Mouse (Mus musculus) olfactory bulb, adult 2 months (tissue): Measurements from ENCODE around the gene Immp2l. TPM values are rescaled to one million over a fixed set of nuclear protein-coding genes. Genes with fewer than 3 reads are reported as not detected.

ENCODE experiments used
- H3K27ac ChIP-seq: fragments of 200-500 bp; 2 replicates; pipeline ENCODE4 v1.5.1; 2012; ENCODE audit warnings: low read depth, low read length; ENCODE audit not compliant: insufficient read depth
- H3K4me1 ChIP-seq: fragments of 200-500 bp; 2 replicates; pipeline ENCODE4 v1.6.1; 2012; ENCODE audit warnings: low read length; ENCODE audit not compliant: control insufficient read depth, insufficient read depth
- H3K4me3 ChIP-seq: fragments of 200-500 bp; 2 replicates; pipeline ENCODE4 v1.5.1; 2012; ENCODE audit warnings: mild to moderate bottlenecking, low read depth, low read length, moderate library complexity; ENCODE audit not compliant: insufficient read depth
- CTCF ChIP-seq: fragments of 200-500 bp; IDR thresholded peaks from 2 replicates; pipeline ENCODE4 v1.5.1; 2012; ENCODE audit warnings: low read depth, mild to moderate bottlenecking, low read length, moderate library complexity; ENCODE audit not compliant: insufficient read depth
- POLR2A ChIP-seq: fragments of 200-500 bp; IDR thresholded peaks from 2 replicates; pipeline ENCODE4 v1.6.1; 2012; ENCODE audit warnings: mild to moderate bottlenecking, low read depth, low read length, moderate library complexity; ENCODE audit not compliant: insufficient read depth
- WGBS: fragments of 180-500 bp; shearing (Covaris S2); methylation state at CpG from one replicate; pipeline ENCODE4 v1.1.7; 2018; 5-methylcytosine and 5-hydroxymethylcytosine counted together
- polyA plus RNA-seq: library from polyadenylated mRNA; stranded (reverse); fragments of >200 nt; gene quantifications from 2 replicates; pipeline ENCODE4 v1.2.4, GENCODE M21; 2012; ENCODE audit warnings: low replicate concordance; ENCODE audit not compliant: missing spikeins, insufficient read depth, insufficient read length

The Immp2l gene
- polyA plus RNA-seq, 1 experiment: not detected

DNA sequence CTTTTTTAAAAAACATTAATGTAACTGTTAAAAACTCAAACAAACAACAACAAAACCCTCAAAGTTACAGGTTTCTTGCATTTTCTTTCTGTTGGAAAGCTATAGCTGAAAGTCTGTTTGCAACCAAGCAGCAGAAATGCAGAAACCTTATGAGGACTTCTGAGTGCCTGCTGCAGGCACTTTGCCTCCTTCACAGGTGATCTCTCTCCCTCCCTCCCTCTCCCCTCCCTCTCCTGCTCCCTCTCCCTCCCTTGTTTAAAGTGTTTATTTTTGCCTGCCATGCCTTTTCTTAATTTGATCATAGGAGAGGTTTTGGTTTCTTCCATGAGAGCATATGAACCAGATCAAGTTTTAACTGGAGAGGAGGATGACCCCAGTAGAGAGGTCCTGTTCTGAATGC lies 392.7 kb downstream of the Immp2l start:
- H3K4me1 ChIP-seq: no peaks in the 10 kb centered on the region

GRCm38 (mm10) chr12:41417099-41417498 lies 393.2 kb downstream of the Immp2l start:
- no peak for TF ChIP-seq POLR2A
- TF ChIP-seq CTCF: no peak
- 76% methylated on average over 3 of the region's 3 CpGs for WGBS
- Histone ChIP-seq H3K4me1 (no peaks in the 10 kb centered on the region), H3K27ac (no peak overlapping the region), H3K4me3 (no peak overlapping the region)

More for the DNA sequence above, 392.7 kb downstream of the Immp2l start:
- Histone ChIP-seq H3K27ac (no peak overlapping the region), H3K4me3 (no peak overlapping the region)
- TF ChIP-seq POLR2A (no peak), CTCF (no peak)

DNA sequence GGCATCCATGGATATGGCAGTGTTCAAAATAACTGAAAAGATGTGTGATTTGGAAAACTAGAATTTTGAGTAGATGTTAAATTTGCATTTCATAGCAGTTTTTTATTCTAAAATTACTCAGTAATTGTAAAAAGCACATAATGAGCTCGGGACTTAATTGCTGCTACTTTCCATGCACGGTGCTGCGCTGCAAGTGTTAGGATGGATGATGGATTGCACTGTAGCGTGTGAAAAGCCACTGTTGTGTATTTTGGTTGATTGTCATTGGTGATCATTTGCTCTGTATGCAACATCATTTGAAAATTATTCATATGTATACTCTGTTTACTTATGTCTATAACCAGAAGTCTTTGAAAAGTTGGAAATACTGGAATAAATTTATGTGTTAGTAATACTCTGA lies 394.1 kb downstream of the Immp2l start:
- WGBS: 67% methylated on average over 4 of the region's 4 CpGs
- Histone ChIP-seq H3K27ac (no peak overlapping the region), H3K4me3 (no peak overlapping the region), H3K4me1 (no peaks in the 10 kb centered on the region)
- TF ChIP-seq POLR2A (no peak), CTCF (no peak)

DNA sequence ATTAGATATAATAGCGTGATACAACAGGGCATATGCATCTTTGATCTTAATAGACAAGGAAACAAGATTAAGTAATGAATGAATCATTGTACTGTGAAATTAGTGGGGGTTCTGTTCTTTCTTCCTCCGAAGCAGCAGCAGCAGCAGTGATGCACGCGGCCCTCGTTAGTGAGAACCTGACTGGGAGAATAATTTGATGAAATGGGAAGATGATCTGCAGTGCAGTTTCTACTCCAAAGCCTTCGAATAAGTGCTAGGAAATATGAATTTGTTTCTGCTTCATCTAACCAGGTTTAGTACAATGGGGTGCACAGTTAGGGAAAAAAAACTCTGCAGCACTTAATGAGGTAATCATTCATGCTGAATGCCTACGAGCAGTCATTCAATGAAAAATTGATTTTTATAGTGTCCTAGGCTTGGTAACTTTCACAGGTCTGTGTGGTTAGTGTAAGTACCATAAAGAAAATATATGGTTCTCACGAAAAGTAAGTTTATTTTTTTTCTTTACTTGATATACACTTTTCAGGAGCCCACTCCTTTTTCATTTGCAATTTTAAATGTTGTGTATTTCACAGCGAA lies 401.3 kb downstream of the Immp2l start:
- TF ChIP-seq POLR2A: no peak
- TF ChIP-seq CTCF: no peak
- Histone ChIP-seq H3K4me1 (no peaks in the 10 kb centered on the region), H3K4me3 (no peak overlapping the region), H3K27ac (no peak overlapping the region)
- WGBS: 66% methylated on average over 9 of the region's 9 CpGs

DNA sequence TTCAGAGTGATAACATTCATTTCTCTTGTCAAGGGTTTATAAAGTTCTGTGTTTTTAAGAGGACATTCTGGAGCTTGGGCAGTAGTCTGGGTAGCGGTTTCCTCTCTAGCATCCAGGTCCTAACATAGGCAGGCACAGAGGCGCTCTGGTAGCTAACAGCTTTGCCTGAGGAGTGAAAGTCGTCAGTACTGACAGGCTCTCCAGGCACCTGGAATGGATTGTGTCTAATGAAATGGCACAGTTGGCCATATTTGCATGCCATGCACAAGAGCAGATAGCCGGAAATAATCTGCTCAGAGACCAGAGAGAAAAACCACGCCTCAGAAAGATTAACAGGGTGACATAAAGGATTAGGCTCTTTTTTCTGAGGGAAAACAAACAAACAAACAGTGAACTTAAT lies 403.6 kb downstream of the Immp2l start:
- Histone ChIP-seq H3K4me1 (no peaks in the 10 kb centered on the region), H3K4me3 (no peak overlapping the region), H3K27ac (no peak overlapping the region)
- 84% methylated on average over 5 of the region's 5 CpGs for WGBS
- no peak for TF ChIP-seq POLR2A

DNA sequence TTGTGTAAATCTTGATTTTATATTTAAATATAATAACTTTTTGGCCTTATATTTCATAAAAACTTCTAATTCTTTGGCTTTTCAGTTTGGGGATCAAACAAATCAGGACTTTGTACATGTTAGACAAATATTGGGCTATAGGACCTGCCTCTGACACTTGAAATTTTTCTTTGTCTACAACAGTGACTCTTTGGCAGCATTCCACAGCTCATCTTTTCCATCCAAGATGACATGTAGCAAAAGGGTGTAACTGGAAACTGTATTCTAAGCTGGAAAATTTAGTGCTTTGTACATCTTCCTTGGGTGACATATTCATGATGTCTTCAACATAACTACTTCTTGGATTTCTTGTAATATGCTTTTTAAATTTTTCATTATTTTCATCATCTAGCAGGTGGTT lies 404.9 kb downstream of the Immp2l start:
- no peak overlapping the region for H3K27ac ChIP-seq
- TF ChIP-seq POLR2A (no peak), CTCF (no peak)
- H3K4me3 ChIP-seq: no peak overlapping the region
- H3K4me1 ChIP-seq: no peaks in the 10 kb centered on the region

GRCm38 (mm10) chr12:41436206-41436985 lies 412.5 kb downstream of the Immp2l start:
- H3K4me1 ChIP-seq: no peaks in the 10 kb centered on the region
- H3K4me3 ChIP-seq: no peak overlapping the region
- no peak overlapping the region for H3K27ac ChIP-seq
- TF ChIP-seq POLR2A (no peak), CTCF (no peak)
- 85% methylated on average over 5 of the region's 5 CpGs for WGBS

DNA sequence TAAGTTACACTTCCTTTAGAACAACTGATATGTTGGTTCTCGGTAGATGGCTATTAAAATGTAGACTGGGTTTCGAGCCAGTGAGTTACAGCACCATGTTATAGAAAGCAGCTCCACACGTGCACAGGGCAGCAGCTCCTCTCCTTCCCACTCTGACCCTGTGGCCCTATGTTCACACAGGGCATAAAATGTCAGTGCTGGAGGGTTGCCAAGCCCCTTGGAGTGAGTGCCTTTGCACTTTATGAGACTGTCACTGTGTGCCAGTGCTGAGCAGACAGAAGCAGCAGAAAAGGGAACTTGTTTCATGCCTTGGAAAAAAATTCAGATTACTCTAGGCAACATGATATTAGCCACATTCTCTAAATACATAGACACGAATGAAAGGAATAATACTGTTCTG lies 414.6 kb downstream of the Immp2l start:
- Histone ChIP-seq H3K4me3 (no peak overlapping the region), H3K4me1 (no peaks in the 10 kb centered on the region), H3K27ac (no peak overlapping the region)
- 59% methylated on average over 4 of the region's 4 CpGs for WGBS
- no peak for TF ChIP-seq POLR2A
- no peak for TF ChIP-seq CTCF

GRCm38 (mm10) chr12:41468374-41468991 lies 444.6 kb downstream of the Immp2l start:
- WGBS: 67% methylated on average over 3 of the region's 3 CpGs
- no peak overlapping the region for H3K27ac ChIP-seq
- no peaks in the 10 kb centered on the region for H3K4me1 ChIP-seq
- no peak overlapping the region for H3K4me3 ChIP-seq
- no peak for TF ChIP-seq CTCF
- TF ChIP-seq POLR2A: no peak
